Mouse (Mus musculus) brain, embryonic 18.5 days (tissue): Measurements from ENCODE around the gene Anapc15.
"Not testable (repeated sequence)": the region's sequence is repeated elsewhere in the genome, so short reads cannot be mapped to it uniquely, and the experiment has no call there.

Experiments used
- DNase-seq: peaks from one replicate; pipeline ENCODE4 v3.0.0-alpha.2; 2012; ENCODE audit warnings: low read depth, low spot score

Gene Anapc15

DNA sequence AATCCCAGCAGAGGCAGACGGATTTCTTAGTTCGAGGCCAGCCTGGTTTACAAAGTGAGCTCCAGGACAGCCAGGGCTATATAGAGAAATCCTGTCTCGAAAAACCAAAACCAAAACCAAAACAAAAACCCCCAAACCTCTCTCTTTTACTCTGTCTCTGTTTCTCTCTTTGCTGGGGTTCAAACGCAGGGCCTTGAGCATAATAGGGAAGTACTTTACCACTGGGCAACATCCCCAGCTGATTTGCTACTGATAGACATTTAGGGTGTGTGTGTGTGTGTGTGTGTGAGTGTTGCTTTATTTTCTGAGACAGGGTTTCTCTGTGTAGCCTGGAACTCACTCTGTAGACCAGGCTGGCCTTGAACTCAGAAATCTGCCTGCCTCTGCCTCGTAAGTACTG is 85.5 kb downstream of the Anapc15 start:
- not testable (repeated sequence) for DNase-seq
